Mouse (Mus musculus): ENCODE results near the gene Hspa4.
"Not testable (repeated sequence)": the region's sequence is repeated elsewhere in the genome, so short reads cannot be mapped to it uniquely, and the experiment has no call there.

Hspa4 gene

GRCm38 (mm10) chr11:53307558-53308065 is 7.4 kb upstream of the Hspa4 start:
- DNase-seq (ENCODE audit: low spot score): peak; percentile 44

DNA sequence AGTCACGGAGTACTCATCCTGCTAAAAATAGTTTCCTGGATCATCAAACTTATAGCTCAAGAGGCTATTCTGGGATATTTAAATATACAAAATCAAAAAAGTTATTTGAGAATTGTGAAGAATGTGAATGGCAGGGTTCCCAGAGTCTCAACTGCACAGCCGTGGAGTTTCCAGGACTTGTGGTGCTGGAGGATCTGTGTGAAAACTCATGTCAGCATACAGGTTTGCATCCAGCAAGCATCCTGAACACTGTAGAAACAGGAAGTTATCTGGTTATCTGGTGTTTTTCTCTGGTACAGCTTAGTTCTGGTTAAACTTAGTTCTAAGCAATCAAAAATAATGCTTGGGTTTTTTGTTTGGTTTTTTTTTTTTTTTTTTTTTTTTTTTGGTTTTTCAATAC is 6.7 kb upstream of the Hspa4 start:
- peak; percentile 74 for DNase-seq (ENCODE audit: low spot score)

GRCm38 (mm10) chr11:53304044-53304840 is 4.0 kb upstream of the Hspa4 start:
- no peak for DNase-seq (ENCODE audit: low spot score)

GRCm38 (mm10) chr11:53301167-53301515 is 884 bp upstream of the Hspa4 start:
- peak; percentile 32 for DNase-seq (ENCODE audit: low spot score)

DNA sequence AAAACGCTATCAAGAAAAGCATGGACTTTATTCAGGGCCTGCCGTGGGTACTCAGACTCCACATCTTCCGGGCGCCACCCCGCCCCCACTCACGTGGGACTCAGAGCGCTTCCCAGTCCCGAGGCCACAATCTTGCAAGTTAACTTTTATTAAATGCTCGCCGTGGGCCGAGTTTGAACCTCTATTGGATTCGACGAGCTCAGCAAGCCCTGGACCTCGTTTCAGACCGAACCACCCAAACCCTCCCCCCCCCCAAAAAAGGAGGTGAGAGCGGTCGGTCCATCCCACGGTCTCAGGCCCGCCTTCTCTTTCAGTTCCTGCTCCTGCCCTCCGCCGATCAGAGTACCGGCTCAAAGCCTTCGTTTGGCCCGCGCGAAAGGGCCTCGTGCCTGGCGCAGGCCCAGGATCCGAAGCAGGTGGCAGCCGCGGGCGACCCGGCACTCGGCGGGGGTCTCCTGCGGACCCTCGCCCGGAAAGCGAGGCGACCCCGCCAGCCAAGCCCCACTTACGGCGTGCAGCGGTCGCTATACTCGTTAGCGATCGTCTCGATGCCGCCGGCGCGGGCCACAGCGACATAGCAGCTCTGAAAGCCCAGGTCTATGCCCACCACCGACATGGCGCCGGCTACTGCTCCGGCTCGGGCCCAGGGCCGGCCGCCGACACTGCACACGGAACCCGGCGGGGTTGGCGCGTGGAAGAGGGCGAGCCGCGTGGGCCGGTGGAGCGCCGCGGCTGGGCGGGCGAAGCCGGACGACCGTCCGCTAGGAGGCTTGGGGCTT is 517 bp downstream of the Hspa4 start:
- DNase-seq (ENCODE audit: low spot score): peak; percentile 65

DNA sequence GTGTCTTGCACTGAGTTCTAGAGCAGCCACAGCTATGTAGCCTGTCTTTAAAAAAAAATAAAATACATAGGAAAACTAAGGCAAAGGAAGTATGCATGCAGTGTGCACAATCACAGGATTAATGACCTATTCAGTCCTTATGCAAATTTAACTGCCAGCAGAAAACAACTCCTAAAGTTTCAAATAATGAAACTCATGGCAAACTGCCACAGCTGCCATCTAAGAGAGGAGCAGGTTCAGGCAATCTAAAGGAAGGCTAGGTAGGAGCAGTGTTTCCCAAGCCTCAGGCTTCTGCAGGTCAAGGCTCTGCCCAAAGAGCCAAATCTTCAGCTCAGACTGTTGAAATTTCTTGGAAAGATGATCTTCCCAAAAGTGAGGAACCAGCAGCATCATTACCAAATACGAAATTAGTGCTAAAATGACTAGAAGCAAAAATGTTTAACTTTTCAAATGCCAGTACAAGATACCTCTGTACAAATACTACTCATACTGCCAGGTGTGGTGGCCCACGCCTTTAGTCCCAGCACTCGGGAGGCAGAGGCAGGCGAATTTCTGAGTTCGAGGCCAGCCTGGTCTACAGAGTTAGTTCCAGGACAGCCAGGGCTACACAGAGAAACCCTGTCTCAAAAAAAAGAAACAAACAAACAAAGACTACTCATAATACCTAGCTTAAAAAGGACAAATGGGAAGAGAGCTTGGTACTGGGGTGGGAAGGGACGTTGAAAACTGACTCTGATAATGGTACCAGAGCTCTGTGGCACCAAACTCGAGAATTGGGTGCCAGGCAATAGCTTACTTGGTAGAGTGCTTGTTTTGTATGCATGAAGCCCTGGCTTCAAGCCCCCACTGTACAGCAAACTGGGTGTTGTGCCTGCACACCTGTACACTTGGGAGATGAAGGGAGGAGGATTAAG is 2.1 kb downstream of the Hspa4 start:
- DNase-seq (ENCODE audit: low spot score): no peak

- no peak for DNase-seq (ENCODE audit: low spot score)
Observed at GRCm38 (mm10) chr11:53296880-53297279, 3.4 kb downstream of the Hspa4 start.

GRCm38 (mm10) chr11:53294441-53294840 is 5.8 kb downstream of the Hspa4 start:
- no peak for DNase-seq (ENCODE audit: low spot score)

- no peak for DNase-seq (ENCODE audit: low spot score)
Observed at GRCm38 (mm10) chr11:53290871-53291270, 9.4 kb downstream of the Hspa4 start.

GRCm38 (mm10) chr11:53290187-53290586 is 10.1 kb downstream of the Hspa4 start:
- not testable (repeated sequence) for DNase-seq (ENCODE audit: low spot score)

DNA sequence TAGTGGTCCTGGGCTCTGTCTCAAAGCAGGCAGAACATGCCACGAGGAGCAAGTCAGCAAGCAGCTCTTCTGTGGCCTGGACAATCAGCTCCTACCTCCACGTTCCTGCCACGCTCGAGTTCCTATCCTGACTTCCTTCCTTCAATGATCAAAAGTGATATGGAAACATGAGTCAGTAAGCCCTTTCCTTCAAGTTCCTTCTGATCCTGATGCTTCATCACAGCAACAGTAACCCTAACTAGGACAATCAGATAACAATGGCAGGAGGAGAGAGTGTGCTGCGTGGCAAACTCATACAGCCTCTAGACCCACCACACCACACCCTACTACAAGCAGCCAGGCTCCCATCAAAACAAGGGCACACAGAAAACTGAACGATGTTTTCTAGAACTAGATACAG is 14.4 kb downstream of the Hspa4 start:
- DNase-seq (ENCODE audit: low spot score): no peak

DNA sequence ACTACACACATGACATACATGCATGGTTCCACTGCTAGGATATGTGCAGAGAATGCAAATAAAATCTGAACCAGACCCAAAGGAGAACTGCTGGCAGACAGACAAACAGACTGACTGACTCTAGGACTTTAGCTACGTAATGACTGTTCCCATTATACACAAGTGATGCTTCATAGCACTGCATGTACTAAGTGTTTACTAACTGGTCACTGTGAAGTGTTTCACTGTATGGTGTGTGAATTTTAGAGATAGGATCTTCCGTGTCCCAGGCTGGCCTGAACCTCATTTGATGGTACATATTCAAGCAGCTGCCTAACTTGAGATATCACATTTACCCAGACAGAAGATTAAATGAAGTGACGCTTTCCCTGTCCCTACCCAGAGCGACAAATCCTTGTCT is 21.8 kb downstream of the Hspa4 start:
- no peak for DNase-seq (ENCODE audit: low spot score)

DNA sequence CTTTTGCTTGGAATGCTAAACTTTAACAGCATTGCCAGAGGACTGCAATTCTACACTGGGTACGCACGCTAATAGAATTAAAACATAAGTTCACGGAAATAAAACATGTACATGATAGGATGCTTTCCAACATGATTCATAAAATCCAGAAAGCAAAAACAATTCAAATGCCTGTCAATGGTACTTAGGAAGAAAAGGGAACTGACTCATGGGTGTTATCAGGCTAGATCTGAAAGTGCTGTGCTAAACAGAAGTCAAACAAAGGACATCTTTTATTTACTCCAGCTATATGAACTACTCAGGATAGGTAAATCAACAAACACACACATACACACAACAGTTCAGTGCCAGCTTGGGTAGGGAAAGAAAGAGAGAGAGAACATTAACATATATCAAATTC is 24.9 kb downstream of the Hspa4 start:
- DNase-seq (ENCODE audit: low spot score): no peak

DNA sequence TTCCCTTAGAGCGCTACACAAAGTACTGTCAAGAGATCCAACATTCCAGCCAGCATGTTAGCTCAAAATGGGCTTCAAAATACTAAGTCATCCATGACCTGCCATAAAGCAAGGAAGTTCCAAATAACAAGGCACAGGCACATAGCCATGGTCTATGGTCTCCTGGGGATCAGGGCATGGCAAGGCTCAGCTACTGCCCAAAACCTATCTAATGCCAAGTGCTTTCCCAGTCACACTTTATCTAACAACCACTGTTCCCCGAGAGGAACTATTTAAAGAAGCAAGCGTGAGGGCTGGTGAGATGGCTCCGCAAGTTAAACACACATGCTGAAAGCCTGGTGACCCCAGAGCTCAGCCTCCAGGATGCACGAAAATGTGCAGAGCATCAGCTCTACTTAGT is 26.9 kb downstream of the Hspa4 start:
- peak; percentile 56 for DNase-seq (ENCODE audit: low spot score)

GRCm38 (mm10) chr11:53269596-53269995 is 30.7 kb downstream of the Hspa4 start:
- DNase-seq (ENCODE audit: low spot score): no peak

- DNase-seq (ENCODE audit: low spot score): no peak
Observed at GRCm38 (mm10) chr11:53260556-53260955, 39.7 kb downstream of the Hspa4 start.

DNA sequence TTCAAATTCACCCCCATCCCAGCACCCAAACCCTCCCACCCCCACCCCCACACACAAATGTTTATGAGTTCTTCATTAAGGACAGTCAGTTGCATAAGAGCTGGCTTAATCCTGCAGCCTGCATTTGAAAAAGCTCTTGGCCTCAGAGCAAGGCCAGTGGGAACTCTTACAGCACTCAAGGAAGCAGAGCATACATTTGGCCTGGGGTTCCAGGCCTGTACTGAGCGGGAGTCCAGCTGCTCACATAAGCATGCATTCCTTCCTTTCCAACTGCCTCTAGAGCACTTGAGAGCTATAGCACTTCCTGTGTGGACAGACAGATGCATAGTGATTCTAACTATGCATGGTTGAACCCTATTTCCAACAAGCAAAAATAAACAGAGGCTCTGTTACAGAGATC is 40.2 kb downstream of the Hspa4 start:
- DNase-seq (ENCODE audit: low spot score): peak; percentile 70

- peak; percentile 26 for DNase-seq (ENCODE audit: low spot score)
Observed at GRCm38 (mm10) chr11:53259047-53259632, 41.1 kb downstream of the Hspa4 start.

GRCm38 (mm10) chr11:53256914-53257313 is 43.3 kb downstream of the Hspa4 start:
- no peak for DNase-seq (ENCODE audit: low spot score)

DNA sequence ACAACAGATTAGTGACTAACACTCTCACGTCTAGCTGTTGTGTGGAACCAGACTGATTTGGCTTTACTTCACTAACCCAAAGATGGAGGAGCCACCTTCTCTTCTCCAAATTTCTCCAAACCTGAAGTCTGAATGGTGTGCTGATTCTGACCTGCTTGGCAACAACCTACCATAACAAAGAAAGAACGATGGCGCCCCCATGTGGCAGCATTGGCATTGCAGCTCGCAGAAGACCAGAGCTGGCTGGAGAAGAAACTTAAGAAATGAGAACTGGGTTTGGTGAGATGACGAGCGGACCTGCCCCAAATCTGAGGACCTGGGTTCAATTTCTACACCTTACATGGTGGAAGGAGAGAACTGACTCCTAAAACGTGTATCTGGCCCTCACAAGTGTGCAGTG is 45.3 kb downstream of the Hspa4 start:
- peak; percentile 66 for DNase-seq (ENCODE audit: low spot score)

- peak; percentile 24 for DNase-seq (ENCODE audit: low spot score)
Observed at GRCm38 (mm10) chr11:53254428-53254827, 45.8 kb downstream of the Hspa4 start.

Data from adipocyte (in vitro differentiated cells).